Mouse (Mus musculus): ENCODE data around the gene Heatr5b. TPM values are rescaled to one million over a fixed set of nuclear protein-coding genes. Genes with fewer than 3 reads are reported as not detected.

Gene Heatr5b
- polyA plus RNA-seq, 1 experiment from 2014 or later = 11.2 TPM

GRCm38 (mm10) chr17:78763272-78763671 lies 71.9 kb downstream of the Heatr5b start:
- H3K27ac ChIP-seq = no peak overlapping the region
- H3K9ac ChIP-seq = no peak overlapping the region
- 86% methylated on average over 5 of the region's 5 CpGs for WGBS
- peaks cover 62% of the 10 kb centered on the region for H3K36me3 ChIP-seq
- H3K4me3 ChIP-seq (replicated peaks) = no peak overlapping the region
- no peaks in the 10 kb centered on the region for H3K4me1 ChIP-seq
- H3K4me2 ChIP-seq = no peak overlapping the region
- no peaks in the 10 kb centered on the region for H3K9me3 ChIP-seq (replicated peaks)
- H3K27me3 ChIP-seq = no peaks in the 10 kb centered on the region
- ATAC-seq (replicated peaks; ENCODE audit: low FRiP score) = no peak

- no peaks in the 10 kb centered on the region for H3K4me1 ChIP-seq
- H3K9me3 ChIP-seq (replicated peaks) = no peaks in the 10 kb centered on the region
- 61% methylated on average over 17 of the region's 17 CpGs for WGBS
- no peak overlapping the region for H3K9ac ChIP-seq
- no peak overlapping the region for H3K4me3 ChIP-seq (replicated peaks)
- H3K27me3 ChIP-seq = no peaks in the 10 kb centered on the region
- ATAC-seq (replicated peaks; ENCODE audit: low FRiP score) = no peak
- no peak overlapping the region for H3K27ac ChIP-seq
- H3K36me3 ChIP-seq = peaks cover 36% of the 10 kb centered on the region
- H3K4me2 ChIP-seq = no peak overlapping the region
Observed at GRCm38 (mm10) chr17:78752938-78753655, 82.1 kb downstream of the Heatr5b start.

GRCm38 (mm10) chr17:78752064-78752463 lies 83.1 kb downstream of the Heatr5b start:
- peaks cover 32% of the 10 kb centered on the region for H3K36me3 ChIP-seq
- no peak overlapping the region for H3K27ac ChIP-seq
- H3K9me3 ChIP-seq (replicated peaks) = no peaks in the 10 kb centered on the region
- H3K27me3 ChIP-seq = no peaks in the 10 kb centered on the region
- H3K4me2 ChIP-seq = no peak overlapping the region
- no peak overlapping the region for H3K9ac ChIP-seq
- no peak overlapping the region for H3K4me3 ChIP-seq (replicated peaks)
- no peaks in the 10 kb centered on the region for H3K4me1 ChIP-seq
- ATAC-seq (replicated peaks; ENCODE audit: low FRiP score) = no peak
- WGBS = 70% methylated on average over 10 of the region's 10 CpGs

- H3K27ac ChIP-seq = no peak overlapping the region
- H3K4me1 ChIP-seq = no peaks in the 10 kb centered on the region
- 89% methylated on average over 9 of the region's 9 CpGs for WGBS
- no peaks in the 10 kb centered on the region for H3K27me3 ChIP-seq
- no peak overlapping the region for H3K4me2 ChIP-seq
- no peak overlapping the region for H3K9ac ChIP-seq
- H3K9me3 ChIP-seq (replicated peaks) = no peaks in the 10 kb centered on the region
- ATAC-seq (replicated peaks; ENCODE audit: low FRiP score) = no peak
- peaks cover 15% of the 10 kb centered on the region; the same call in 1 of the 2 replicates for H3K36me3 ChIP-seq
- H3K4me3 ChIP-seq (replicated peaks) = no peak overlapping the region
Observed at GRCm38 (mm10) chr17:78748440-78748839, 86.7 kb downstream of the Heatr5b start.

- ATAC-seq (replicated peaks; ENCODE audit: low FRiP score) = no peak
- 36% methylated on average over 1 of the region's 1 CpGs for WGBS
- Histone ChIP-seq H3K4me2 (no peak overlapping the region), H3K4me3 (replicated peaks) (no peak overlapping the region), H3K36me3 (no peaks in the 10 kb centered on the region), H3K9me3 (replicated peaks) (no peaks in the 10 kb centered on the region), H3K4me1 (peaks cover 21% of the 10 kb centered on the region), H3K27ac (no peak overlapping the region), H3K27me3 (no peaks in the 10 kb centered on the region), H3K9ac (no peak overlapping the region)
Observed at GRCm38 (mm10) chr17:78738416-78738815, 96.7 kb downstream of the Heatr5b start.

- H3K4me1 ChIP-seq = peaks cover 21% of the 10 kb centered on the region
- no peaks in the 10 kb centered on the region for H3K36me3 ChIP-seq
- no peak overlapping the region for H3K9ac ChIP-seq
- WGBS = 27% methylated on average over 2 of the region's 2 CpGs
- no peak overlapping the region for H3K4me2 ChIP-seq
- peak overlapping the region; percentile 52; the same call in 1 of the 2 replicates for H3K27ac ChIP-seq
- H3K27me3 ChIP-seq = no peaks in the 10 kb centered on the region
- H3K4me3 ChIP-seq (replicated peaks) = no peak overlapping the region
- no peaks in the 10 kb centered on the region for H3K9me3 ChIP-seq (replicated peaks)
- ATAC-seq (replicated peaks; ENCODE audit: low FRiP score) = no peak
Observed at GRCm38 (mm10) chr17:78737771-78738170, 97.4 kb downstream of the Heatr5b start.

GRCm38 (mm10) chr17:78737096-78737495 lies 98.1 kb downstream of the Heatr5b start, which contains the start of gene Strn:
Gene Strn, minus strand, starts transcription at chr17:78737196.
- peak within 1 kb of the TSS; percentile 89 for H3K9ac ChIP-seq
- H3K4me1 ChIP-seq = peaks cover 25% of the 10 kb centered on the region
- H3K27me3 ChIP-seq = no peaks in the 10 kb centered on the region
- H3K36me3 ChIP-seq = no peaks in the 10 kb centered on the region
- WGBS = 27% methylated on average over 4 of the region's 4 CpGs
- H3K4me2 ChIP-seq = peak within 1 kb of the TSS; percentile 83
- peak within 1 kb of the TSS; percentile 98 for H3K4me3 ChIP-seq (replicated peaks)
- no peak for ATAC-seq (replicated peaks; ENCODE audit: low FRiP score)
- no peaks in the 10 kb centered on the region for H3K9me3 ChIP-seq (replicated peaks)
- H3K27ac ChIP-seq = peak within 1 kb of the TSS; percentile 96

- peak overlapping the region; percentile 83 for H3K4me2 ChIP-seq
- no peaks in the 10 kb centered on the region for H3K27me3 ChIP-seq
- H3K36me3 ChIP-seq = no peaks in the 10 kb centered on the region
- WGBS = under 1% methylated on average over 59 of the region's 60 CpGs
- H3K27ac ChIP-seq = peak overlapping the region; percentile 96
- no peaks in the 10 kb centered on the region for H3K9me3 ChIP-seq (replicated peaks)
- peak overlapping the region; percentile 89 for H3K9ac ChIP-seq
- peaks cover 26% of the 10 kb centered on the region for H3K4me1 ChIP-seq
- peak overlapping the region; percentile 98 for H3K4me3 ChIP-seq (replicated peaks)
- ATAC-seq (replicated peaks; ENCODE audit: low FRiP score) = peak; percentile 99
Observed at GRCm38 (mm10) chr17:78736473-78736988, 98.6 kb downstream of the Heatr5b start.

GRCm38 (mm10) chr17:78735731-78736472 lies 99.3 kb downstream of the Heatr5b start:
- under 1% methylated on average over 33 of the region's 39 CpGs for WGBS
- no peaks in the 10 kb centered on the region for H3K36me3 ChIP-seq
- peak; percentile 87 for ATAC-seq (replicated peaks; ENCODE audit: low FRiP score)
- peak overlapping the region; percentile 83 for H3K4me2 ChIP-seq
- peak overlapping the region; percentile 96 for H3K27ac ChIP-seq
- H3K4me1 ChIP-seq = peaks cover 26% of the 10 kb centered on the region
- H3K27me3 ChIP-seq = no peaks in the 10 kb centered on the region
- H3K4me3 ChIP-seq (replicated peaks) = peak overlapping the region; percentile 98
- H3K9ac ChIP-seq = peak overlapping the region; percentile 89
- no peaks in the 10 kb centered on the region for H3K9me3 ChIP-seq (replicated peaks)

- no peak for ATAC-seq (replicated peaks; ENCODE audit: low FRiP score)
- Histone ChIP-seq H3K27me3 (no peaks in the 10 kb centered on the region), H3K4me3 (replicated peaks) (peak overlapping the region; percentile 98), H3K4me1 (peaks cover 26% of the 10 kb centered on the region), H3K27ac (no peak overlapping the region), H3K4me2 (peak overlapping the region; percentile 83), H3K9me3 (replicated peaks) (no peaks in the 10 kb centered on the region), H3K9ac (no peak overlapping the region), H3K36me3 (no peaks in the 10 kb centered on the region)
- 70% methylated on average over 10 of the region's 10 CpGs for WGBS
Observed at GRCm38 (mm10) chr17:78734806-78735205, 100.4 kb downstream of the Heatr5b start.

GRCm38 (mm10) chr17:78732056-78732455 lies 103.1 kb downstream of the Heatr5b start:
- no peak overlapping the region for H3K4me3 ChIP-seq (replicated peaks)
- H3K4me2 ChIP-seq = no peak overlapping the region
- peaks cover 25% of the 10 kb centered on the region for H3K4me1 ChIP-seq
- no peak for ATAC-seq (replicated peaks; ENCODE audit: low FRiP score)
- H3K9me3 ChIP-seq (replicated peaks) = no peaks in the 10 kb centered on the region
- H3K27me3 ChIP-seq = no peaks in the 10 kb centered on the region
- no peak overlapping the region for H3K9ac ChIP-seq
- WGBS = 78% methylated on average over 1 of the region's 1 CpGs
- no peaks in the 10 kb centered on the region for H3K36me3 ChIP-seq
- H3K27ac ChIP-seq = no peak overlapping the region
